Mouse (Mus musculus) kidney, embryonic 14.5 days (tissue): ENCODE measurements at regions not wholly inside any gene's neighbourhood (a gene's known extent, or its start where the extent isn't known, plus 50 kb on each side); places are given as distances from the start of the nearest gene placed in this dataset.

Source experiments
- ATAC-seq: fragments of 200-750 bp; cut with Nextera tagmentation; 2 replicates; pipeline ENCODE4 v1.8.0; 2017; ENCODE audit warnings: moderate number of reproducible peaks, mild to moderate bottlenecking, moderate TSS enrichment, moderate library complexity; ENCODE audit not compliant: low FRiP score, low TSS enrichment
- H3K27ac ChIP-seq: fragments of 300-500 bp; sonication (generic); 2 replicates; pipeline ENCODE4 v1.5.1; 2014; ENCODE audit warnings: low read depth, mild to moderate bottlenecking, low read length, moderate library complexity, mixed read lengths
- H3K27me3 ChIP-seq: fragments of 300-500 bp; sonication (generic); 2 replicates; pipeline ENCODE4 v1.6.1; 2014; ENCODE audit warnings: mild to moderate bottlenecking, low read length; ENCODE audit not compliant: control insufficient read depth, insufficient read depth
- H3K36me3 ChIP-seq: fragments of 300-500 bp; sonication (generic); 2 replicates; pipeline ENCODE4 v1.6.1; 2014; ENCODE audit warnings: low read length, mixed read lengths; ENCODE audit not compliant: control insufficient read depth, insufficient read depth
- H3K4me1 ChIP-seq: fragments of 300-500 bp; sonication (generic); 2 replicates; pipeline ENCODE4 v1.6.1; 2014; ENCODE audit warnings: low read length, mixed read lengths; ENCODE audit not compliant: control insufficient read depth, insufficient read depth
- H3K4me2 ChIP-seq: fragments of 300-500 bp; sonication (generic); replicated peaks from 2 replicates; pipeline ENCODE4 v1.6.1; 2014; ENCODE audit warnings: low read depth, mild to moderate bottlenecking, low read length
- H3K4me3 ChIP-seq: fragments of 300-500 bp; sonication (generic); 2 replicates; pipeline ENCODE4 v1.5.1; 2014; ENCODE audit warnings: mild to moderate bottlenecking, low read length
- H3K9ac ChIP-seq: fragments of 300-500 bp; sonication (generic); 2 replicates; pipeline ENCODE4 v1.6.1; 2014; ENCODE audit warnings: low read depth, mild to moderate bottlenecking, low read length, moderate library complexity
- H3K9me3 ChIP-seq: fragments of 300-500 bp; sonication (generic); 2 replicates; pipeline ENCODE4 v1.6.1; 2016; ENCODE audit warnings: low read length; ENCODE audit not compliant: control insufficient read depth
- WGBS: fragments of 180-500 bp; shearing (Covaris S2); extraction: QIAGEN DNeasy Blood & Tissue Kit; methylation state at CpG from one replicate; pipeline ENCODE4 v1.1.7; 2014; 5-methylcytosine and 5-hydroxymethylcytosine counted together

GRCm38 (mm10) chr15:63603100-63603714 is 241.8 kb downstream of the Gsdmc2 start:
- Histone ChIP-seq H3K4me3 (no peak overlapping the region), H3K9me3 (no peaks in the 10 kb centered on the region), H3K9ac (no peak overlapping the region), H3K4me1 (no peaks in the 10 kb centered on the region), H3K27me3 (no peaks in the 10 kb centered on the region), H3K4me2 (no peak overlapping the region), H3K27ac (no peak overlapping the region), H3K36me3 (no peaks in the 10 kb centered on the region)
- WGBS = 85% methylated on average over 8 of the region's 8 CpGs
- no peak for ATAC-seq

DNA sequence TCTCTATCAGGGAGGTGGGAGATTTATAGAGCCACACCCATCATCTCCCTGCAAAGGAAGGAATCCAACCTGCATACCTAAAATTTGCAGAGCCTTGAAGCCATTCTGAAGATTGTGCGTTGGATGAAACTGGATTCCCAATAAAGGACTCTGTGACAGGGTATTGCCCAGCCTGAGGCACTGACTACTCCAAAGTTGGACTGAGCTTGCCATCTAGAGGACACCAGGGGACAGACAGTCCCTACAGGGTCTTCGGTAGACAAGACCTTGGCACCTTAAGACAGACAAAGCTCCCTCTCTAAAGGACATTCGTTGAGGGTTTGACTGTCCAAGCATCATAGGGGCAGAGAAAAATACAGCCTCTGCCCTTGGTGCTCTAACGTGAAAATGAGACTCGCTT is 243.4 kb downstream of the Gsdmc2 start:
- peak; percentile 96 for ATAC-seq
- Histone ChIP-seq H3K27me3 (no peaks in the 10 kb centered on the region), H3K9me3 (no peaks in the 10 kb centered on the region), H3K4me2 (no peak overlapping the region), H3K4me3 (no peak overlapping the region), H3K27ac (no peak overlapping the region), H3K36me3 (no peaks in the 10 kb centered on the region), H3K4me1 (no peaks in the 10 kb centered on the region), H3K9ac (no peak overlapping the region)
- WGBS = 18% methylated on average over 5 of the region's 5 CpGs

DNA sequence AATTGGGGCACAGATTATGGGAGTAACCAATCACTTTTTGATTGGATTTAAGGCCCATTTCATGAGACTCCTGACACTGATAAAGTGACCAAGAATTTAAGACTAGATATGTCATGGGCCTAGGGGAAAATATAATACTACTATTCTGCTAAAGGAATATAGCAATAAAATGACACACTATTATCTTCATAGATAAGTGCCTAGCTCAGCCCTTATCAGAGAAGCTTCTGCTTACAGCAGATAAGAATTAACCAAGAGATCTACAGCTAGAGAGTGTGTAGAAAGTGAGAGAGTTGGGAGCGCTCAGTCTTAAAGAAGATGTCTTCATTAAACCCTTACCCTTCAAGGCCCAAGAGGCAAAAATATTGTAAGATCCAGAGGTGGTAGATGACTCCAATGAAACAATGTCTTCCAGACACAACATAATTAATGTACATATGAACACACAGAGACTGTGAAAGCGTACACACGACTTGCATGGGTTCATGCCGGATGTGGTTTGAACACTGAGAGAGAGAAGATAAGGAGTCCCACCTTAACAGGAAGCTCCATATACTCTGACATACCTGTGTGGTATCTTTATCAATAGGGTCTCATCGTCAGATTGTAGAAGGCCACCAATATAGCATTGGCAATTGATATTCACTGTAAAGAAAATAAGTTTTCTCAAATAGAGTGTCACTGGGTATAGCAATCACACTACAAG is 252.1 kb downstream of the Gsdmc2 start:
- WGBS = 97% methylated on average over 5 of the region's 5 CpGs
- Histone ChIP-seq H3K36me3 (no peaks in the 10 kb centered on the region), H3K4me1 (no peaks in the 10 kb centered on the region), H3K27ac (no peak overlapping the region), H3K9ac (no peak overlapping the region), H3K4me2 (no peak overlapping the region), H3K9me3 (no peaks in the 10 kb centered on the region), H3K27me3 (no peaks in the 10 kb centered on the region), H3K4me3 (no peak overlapping the region)
- no peak for ATAC-seq

DNA sequence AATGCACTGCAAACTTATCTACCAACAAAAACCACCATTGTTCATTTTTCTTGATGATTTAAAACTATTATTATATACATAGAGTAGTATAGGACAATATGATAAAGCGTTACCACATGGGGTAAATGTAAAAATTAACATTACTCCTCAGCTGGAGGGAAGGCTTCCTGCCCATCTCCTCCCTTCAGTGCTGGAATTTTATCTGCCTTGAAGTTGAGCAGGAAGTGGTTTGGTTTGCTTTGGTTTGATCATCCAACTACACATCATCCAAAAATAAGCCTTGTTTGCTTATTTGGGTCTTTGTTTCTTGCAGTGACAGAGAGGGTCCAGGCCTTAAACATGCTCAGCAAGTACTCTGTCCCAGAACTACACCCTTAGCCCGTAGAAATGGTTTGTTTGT is 285.7 kb downstream of the Gsdmc2 start:
- ATAC-seq = no peak
- Histone ChIP-seq H3K4me1 (0 out of 2 replicates have a peak, but pooled peaks cover 4% of the 10 kb centered on the region), H3K4me3 (no peak overlapping the region), H3K36me3 (no peaks in the 10 kb centered on the region), H3K4me2 (no peak overlapping the region), H3K9me3 (no peaks in the 10 kb centered on the region), H3K9ac (no peak overlapping the region), H3K27me3 (no peaks in the 10 kb centered on the region), H3K27ac (no peak overlapping the region)
- WGBS = 83% methylated on average over 2 of the region's 2 CpGs

DNA sequence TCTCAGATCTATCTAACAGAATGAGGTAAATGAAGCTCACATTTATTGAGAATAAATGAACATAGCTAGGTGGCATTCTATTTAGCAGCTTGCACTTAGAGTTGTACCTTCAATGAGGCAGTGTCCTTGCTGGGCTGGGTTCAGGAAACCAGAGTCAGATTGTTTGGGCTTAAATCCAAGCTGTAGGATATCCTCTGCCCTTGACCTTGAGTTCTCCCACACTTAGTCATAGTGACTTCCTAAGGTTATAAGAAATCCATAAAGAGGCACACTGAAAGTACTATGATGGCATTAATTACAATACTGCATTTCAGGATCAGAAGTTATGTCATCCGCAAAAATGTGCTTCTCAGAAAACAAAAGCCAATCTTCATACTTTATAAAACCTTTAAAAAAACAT is 286.3 kb downstream of the Gsdmc2 start:
- Histone ChIP-seq H3K4me3 (no peak overlapping the region), H3K36me3 (no peaks in the 10 kb centered on the region), H3K9me3 (no peaks in the 10 kb centered on the region), H3K27me3 (no peaks in the 10 kb centered on the region), H3K4me2 (no peak overlapping the region), H3K27ac (no peak overlapping the region), H3K9ac (no peak overlapping the region), H3K4me1 (0 out of 2 replicates have a peak, but pooled peaks cover 4% of the 10 kb centered on the region)
- ATAC-seq = no peak
- WGBS = 88% methylated on average over 1 of the region's 1 CpGs

DNA sequence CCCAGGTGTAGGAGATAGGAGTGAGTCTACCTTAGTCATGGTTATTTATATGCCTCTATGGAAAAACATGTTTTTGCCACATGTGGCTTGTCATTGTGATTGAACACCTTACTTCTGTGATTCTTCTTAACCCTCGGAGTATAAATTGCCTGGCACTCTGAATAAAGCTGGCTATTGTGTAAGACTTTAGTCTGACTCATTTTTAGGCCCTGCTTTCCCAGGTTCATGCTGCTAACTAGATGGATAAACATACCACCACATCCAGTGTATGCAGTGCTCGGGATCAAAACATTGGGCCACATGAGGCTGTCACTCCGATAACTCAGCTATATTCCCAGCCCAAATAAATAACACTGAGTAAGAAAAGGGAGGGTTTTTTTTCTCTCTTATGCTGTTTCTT is 287.2 kb downstream of the Gsdmc2 start:
- Histone ChIP-seq H3K36me3 (no peaks in the 10 kb centered on the region), H3K9me3 (no peaks in the 10 kb centered on the region), H3K4me2 (no peak overlapping the region), H3K27ac (no peak overlapping the region), H3K27me3 (no peaks in the 10 kb centered on the region), H3K4me1 (0 out of 2 replicates have a peak, but pooled peaks cover 4% of the 10 kb centered on the region), H3K4me3 (no peak overlapping the region), H3K9ac (no peak overlapping the region)
- WGBS = 70% methylated on average over 3 of the region's 3 CpGs
- ATAC-seq = no peak

GRCm38 (mm10) chr15:63553597-63553996 is 291.4 kb downstream of the Gsdmc2 start:
- Histone ChIP-seq H3K9ac (no peak overlapping the region), H3K4me2 (no peak overlapping the region), H3K9me3 (no peaks in the 10 kb centered on the region), H3K27ac (no peak overlapping the region), H3K4me1 (0 out of 2 replicates have a peak, but pooled peaks cover 3% of the 10 kb centered on the region), H3K4me3 (no peak overlapping the region), H3K27me3 (no peaks in the 10 kb centered on the region), H3K36me3 (no peaks in the 10 kb centered on the region)
- no peak for ATAC-seq
- WGBS = 56% methylated on average over 5 of the region's 5 CpGs

GRCm38 (mm10) chr15:63532337-63533055 is 312.5 kb downstream of the Gsdmc2 start:
- H3K4me2 ChIP-seq = no peak overlapping the region
- no peak overlapping the region for H3K27ac ChIP-seq
- no peak overlapping the region for H3K4me3 ChIP-seq
- no peaks in the 10 kb centered on the region for H3K9me3 ChIP-seq
- no peaks in the 10 kb centered on the region for H3K4me1 ChIP-seq
- WGBS = 72% methylated on average over 12 of the region's 12 CpGs
- no peaks in the 10 kb centered on the region for H3K36me3 ChIP-seq
- no peaks in the 10 kb centered on the region for H3K27me3 ChIP-seq
- H3K9ac ChIP-seq = no peak overlapping the region
- no peak for ATAC-seq

DNA sequence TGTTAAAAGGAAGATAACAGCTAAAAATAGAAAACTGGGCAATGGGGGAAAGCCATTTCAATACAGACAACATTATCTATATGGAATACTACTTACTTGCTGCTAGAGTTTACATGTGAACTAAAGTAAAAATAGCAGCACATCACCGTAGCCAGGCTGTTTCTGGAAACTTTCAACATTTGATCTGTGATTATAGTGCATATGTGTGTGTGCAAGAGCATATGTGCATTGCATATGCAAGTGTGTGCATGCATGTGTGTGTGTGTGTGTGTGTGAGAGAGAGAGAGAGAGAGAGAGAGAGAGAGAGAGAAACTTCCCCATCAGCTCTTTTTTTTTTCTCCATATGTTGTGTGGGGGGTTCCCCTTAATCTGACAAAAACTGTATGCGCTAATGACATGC is 317.7 kb downstream of the Gsdmc2 start:
- no peak for ATAC-seq
- H3K4me3 ChIP-seq = no peak overlapping the region
- H3K36me3 ChIP-seq = no peaks in the 10 kb centered on the region
- H3K4me2 ChIP-seq = no peak overlapping the region
- H3K27ac ChIP-seq = no peak overlapping the region
- H3K9me3 ChIP-seq = no peaks in the 10 kb centered on the region
- WGBS = 96% methylated on average over 2 of the region's 2 CpGs
- no peaks in the 10 kb centered on the region for H3K4me1 ChIP-seq
- no peak overlapping the region for H3K9ac ChIP-seq
- H3K27me3 ChIP-seq = no peaks in the 10 kb centered on the region
